Comparison of ENCODE assay signal across 10 mouse cellular contexts in the genomic region with DNA sequence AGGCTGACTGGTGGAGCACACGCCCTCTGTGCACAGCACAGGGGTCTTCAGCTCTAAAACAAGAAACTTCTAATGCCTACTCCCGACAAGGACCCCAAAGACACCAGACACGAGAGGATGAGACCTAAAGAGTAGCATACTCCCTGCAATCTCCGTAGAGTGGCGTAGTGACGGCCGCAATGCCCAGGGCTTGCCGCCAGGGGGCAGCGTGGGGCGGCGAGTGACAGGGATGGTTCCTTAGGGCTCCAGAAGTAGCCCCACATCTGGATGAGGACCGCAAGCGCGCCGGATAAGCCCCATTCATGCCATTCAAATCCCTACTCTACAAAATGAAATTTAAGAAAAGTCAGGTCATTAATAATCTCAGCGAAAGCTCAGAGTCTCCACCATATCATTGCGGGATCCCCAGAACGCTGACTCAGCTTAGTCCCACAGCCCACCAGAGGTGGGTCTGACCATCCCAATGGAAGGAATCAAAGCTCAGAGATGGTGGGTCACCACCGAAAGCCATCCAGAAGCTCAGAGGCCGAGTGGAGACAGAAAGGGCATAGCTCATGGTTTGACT. TPM values are rescaled to one million over a fixed set of nuclear protein-coding genes. Genes with fewer than 3 reads are reported as not detected.
DNase-seq lines count a peak whose midpoint lies in the region; ATAC-seq and TF ChIP-seq lines count a peak whose summit lies in the region.
"Had no signal": no experiment of that assay in that cellular context is flagged by ENCODE, and none has a peak within 500 bp of the region (broad histone marks: within the 10 kb centered on the region; RNA-seq: fewer than 3 reads in every experiment).

No protein-coding gene starts in this region.

- no peak for ATAC-seq in forebrain, embryonic 14.5 days
- no peak for ATAC-seq in liver, embryonic 12.5 days

- TF ChIP-seq EP300 in MEL (IDR thresholded peaks at IDR 0.05; ENCODE audit: low read depth in 1 of 2, low read length in 2 of 2): no peak

- TF ChIP-seq CTCF in liver, adult 2 months (IDR thresholded peaks at IDR 0.05; ENCODE audit: low read depth, low read length): peak; percentile 88
- peak; percentile 74 to 94 (median 76) for TF ChIP-seq CTCF in MEL (IDR thresholded peaks at IDR 0.05 in 2 of 3, conservative IDR thresholded peaks at IDR 0.05 in 1 of 3; ENCODE audit: control insufficient read depth in 1 of 3, insufficient read depth in 1 of 3, low read depth in 2 of 3, low read length in 3 of 3, poor library complexity in 1 of 3, severe bottlenecking in 1 of 3)

- H3K9ac ChIP-seq in forebrain, embryonic 14.5 days (ENCODE audit: low read length): no peak overlapping the region
- no peak overlapping the region for H3K9ac ChIP-seq in liver, adult 2 months (ENCODE audit: low read depth, low read length)
- H3K9ac ChIP-seq in liver, embryonic 12.5 days: no peak overlapping the region
- H3K9ac ChIP-seq in MEL (ENCODE audit: control insufficient read depth, low read depth, low read length, poor library complexity, severe bottlenecking): no peak overlapping the region
- H3K9ac ChIP-seq: midbrain, embryonic 12.5 days had no signal

- no peaks in the 10 kb centered on the region for H3K36me3 ChIP-seq in forebrain, embryonic 10.5 days (replicated peaks)
- H3K36me3 ChIP-seq in forebrain, embryonic 14.5 days (ENCODE audit: control insufficient read depth, insufficient read depth, low read length): no peaks in the 10 kb centered on the region
- no peaks in the 10 kb centered on the region for H3K36me3 ChIP-seq in liver, adult 2 months (ENCODE audit: control insufficient read depth, insufficient read depth, low read length)
- no peaks in the 10 kb centered on the region for H3K36me3 ChIP-seq in liver, embryonic 12.5 days
- peaks cover 0 to 3% of the 10 kb centered on the region in 2 experiments; a peak in 2 of 4 replicates for H3K36me3 ChIP-seq in MEL (ENCODE audit: control insufficient read depth in 1 of 2, insufficient read depth in 2 of 2, low read length in 2 of 2)
- no peaks in the 10 kb centered on the region for H3K36me3 ChIP-seq in heart, embryonic 10.5 days
- H3K36me3 ChIP-seq: midbrain, embryonic 12.5 days had no signal

- TF ChIP-seq POLR2A in liver, adult 2 months (IDR thresholded peaks at IDR 0.05; ENCODE audit: extremely low read depth, insufficient read depth, low read length): no peak
- TF ChIP-seq POLR2A in MEL (IDR thresholded peaks at IDR 0.05; ENCODE audit: control insufficient read depth in 1 of 2, insufficient read depth in 1 of 2, low read depth in 1 of 2, low read length in 2 of 2, poor library complexity in 1 of 2): no peak

- no peak overlapping the region for H3K4me3 ChIP-seq in forebrain, embryonic 10.5 days
- no peak overlapping the region for H3K4me3 ChIP-seq in forebrain, embryonic 14.5 days (ENCODE audit: low read depth, low read length)
- H3K4me3 ChIP-seq in liver, adult 2 months (ENCODE audit: insufficient read depth, low read depth, low read length): no peak overlapping the region
- H3K4me3 ChIP-seq in liver, embryonic 12.5 days: no peak overlapping the region
- H3K4me3 ChIP-seq in MEL (ENCODE audit: control insufficient read depth in 1 of 2, insufficient read depth in 1 of 2, low read depth in 2 of 2, low read length in 2 of 2): no peak overlapping the region
- no peak overlapping the region for H3K4me3 ChIP-seq in heart, embryonic 10.5 days
- H3K4me3 ChIP-seq: midbrain, embryonic 12.5 days had no signal

- WGBS in forebrain, embryonic 10.5 days: 36% methylated on average over 20 of the region's 20 CpGs
- WGBS in forebrain, embryonic 14.5 days: 36% methylated on average over 20 of the region's 20 CpGs
- 35% methylated on average over 20 of the region's 20 CpGs for WGBS in liver, adult 2 months
- 29% methylated on average over 20 of the region's 20 CpGs for WGBS in liver, embryonic 12.5 days (ENCODE audit: insufficient replicate concordance)
- WGBS in heart, embryonic 10.5 days: 36% methylated on average over 20 of the region's 20 CpGs

- H3K27ac ChIP-seq in forebrain, embryonic 10.5 days: no peak overlapping the region
- no peak overlapping the region for H3K27ac ChIP-seq in forebrain, embryonic 14.5 days (ENCODE audit: low read depth, low read length)
- no peak overlapping the region for H3K27ac ChIP-seq in liver, adult 2 months (replicated peaks; ENCODE audit: insufficient read depth, low read depth, low read length)
- no peak overlapping the region for H3K27ac ChIP-seq in liver, embryonic 12.5 days
- H3K27ac ChIP-seq in MEL (ENCODE audit: control insufficient read depth, low read depth, low read length): no peak overlapping the region
- no peak overlapping the region for H3K27ac ChIP-seq in heart, embryonic 10.5 days

- H3K79me2 ChIP-seq in liver, adult 2 months (ENCODE audit: control insufficient read depth, insufficient read depth, low read length): no peaks in the 10 kb centered on the region
- no peaks in the 10 kb centered on the region for H3K79me2 ChIP-seq in MEL (ENCODE audit: control insufficient read depth, insufficient read depth, low read length, poor library complexity)

- peaks cover 28% of the 10 kb centered on the region for H3K4me1 ChIP-seq in forebrain, embryonic 10.5 days
- peaks cover 20% of the 10 kb centered on the region for H3K4me1 ChIP-seq in forebrain, embryonic 14.5 days (ENCODE audit: control insufficient read depth, insufficient read depth, low read length)
- H3K4me1 ChIP-seq in liver, adult 2 months (ENCODE audit: control insufficient read depth, insufficient read depth, low read length): no peaks in the 10 kb centered on the region
- peaks cover 6% of the 10 kb centered on the region; the same call in 1 of the 2 replicates for H3K4me1 ChIP-seq in liver, embryonic 12.5 days
- H3K4me1 ChIP-seq in MEL (ENCODE audit: control insufficient read depth in 1 of 2, insufficient read depth in 2 of 2, low read length in 2 of 2): peaks cover 0 to 5% of the 10 kb centered on the region in 2 experiments; a peak in 1 of 4 replicates
- peaks cover 7% of the 10 kb centered on the region; the same call in 1 of the 2 replicates for H3K4me1 ChIP-seq in heart, embryonic 10.5 days

- peak; percentile 63 for DNase-seq in forebrain, embryonic 10.5 days (ENCODE audit: extremely low spot score, low spot score)
- DNase-seq in forebrain, embryonic 14.5 days (ENCODE audit: low spot score): no peak
- peak; percentile 5 for DNase-seq in liver, adult 2 months (ENCODE audit: extremely low read depth, low read depth, low spot score)
- peak; percentile 44 for DNase-seq in MEL (ENCODE audit: low read depth, low spot score)
- DNase-seq in embryo, embryonic 10 days (ENCODE audit: low spot score): peak; percentile 70
- DNase-seq in mesoderm, embryonic 11.5 days (ENCODE audit: low read depth, low spot score): peak; percentile 53
- no peak for DNase-seq in heart, embryonic 10.5 days (ENCODE audit: low spot score)

- peaks cover 62% of the 10 kb centered on the region for H3K27me3 ChIP-seq in forebrain, embryonic 10.5 days (ENCODE audit: poor library complexity, severe bottlenecking)
- no peaks in the 10 kb centered on the region for H3K27me3 ChIP-seq in forebrain, embryonic 14.5 days (replicated peaks; ENCODE audit: control insufficient read depth, insufficient read depth, low read length)
- H3K27me3 ChIP-seq in liver, adult 2 months (ENCODE audit: control insufficient read depth, insufficient read depth, low read length): no peaks in the 10 kb centered on the region
- peaks cover 49% of the 10 kb centered on the region for H3K27me3 ChIP-seq in liver, embryonic 12.5 days (replicated peaks)
- H3K27me3 ChIP-seq in MEL (ENCODE audit: control insufficient read depth in 1 of 2, insufficient read depth in 2 of 2, low read length in 2 of 2): no peaks in the 10 kb centered on the region
- H3K27me3 ChIP-seq in heart, embryonic 10.5 days (ENCODE audit: insufficient read depth, poor library complexity, severe bottlenecking): peaks cover 77% of the 10 kb centered on the region

- TF ChIP-seq RAD21 in MEL (IDR thresholded peaks at IDR 0.05; ENCODE audit: low read depth, low read length): peak; percentile 27

- H3K4me2 ChIP-seq in forebrain, embryonic 14.5 days (ENCODE audit: low read length): no peak overlapping the region
- H3K4me2 ChIP-seq in liver, embryonic 12.5 days: no peak overlapping the region
- H3K4me2 ChIP-seq: midbrain, embryonic 12.5 days had no signal

- no peaks in the 10 kb centered on the region for H3K9me3 ChIP-seq in forebrain, embryonic 10.5 days
- no peaks in the 10 kb centered on the region for H3K9me3 ChIP-seq in forebrain, embryonic 14.5 days (replicated peaks; ENCODE audit: control insufficient read depth, low read length)
- no peaks in the 10 kb centered on the region for H3K9me3 ChIP-seq in liver, embryonic 12.5 days (replicated peaks)
- H3K9me3 ChIP-seq in MEL (replicated peaks; ENCODE audit: insufficient read depth, low read length): no peaks in the 10 kb centered on the region
- no peaks in the 10 kb centered on the region for H3K9me3 ChIP-seq in heart, embryonic 10.5 days
- H3K9me3 ChIP-seq: midbrain, embryonic 12.5 days had no signal

TF ChIP-seq in MEL, 35 proteins besides CTCF, POLR2A, EP300 and RAD21 (continues in another document):
- TF ChIP-seq MAFK (IDR thresholded peaks at IDR 0.05; ENCODE audit: borderline replicate concordance, low read depth, low read length) (peak; percentile 76; the same call in 1 of the 2 replicates), SMC3 (IDR thresholded peaks at IDR 0.05; ENCODE audit: low read depth, low read length) (peak; percentile 52)

RNA-seq across cellular contexts. Expression of a gene that starts 16.4 kb away (rescaled TPM):
- not detected in 2 replicates for polyA plus RNA-seq in forebrain, embryonic 10.5 days (2016; fragmentation: Nextera tagmentation; extraction: Ambion mirVana)
- not detected in 2 replicates for polyA plus RNA-seq in forebrain, embryonic 14.5 days (2014; fragmentation: Nextera tagmentation; extraction: Ambion mirVana)
- not detected in 2 replicates for total RNA-seq in liver, adult 2 months (2014; rRNA removed)
- not detected in 2 replicates for polyA plus RNA-seq in liver, adult 2 months (2012; rRNA removed)
- polyA plus RNA-seq in liver, embryonic 12.5 days (2016; fragmentation: Nextera tagmentation; extraction: Ambion mirVana): not detected in 2 replicates
- not detected in 2 replicates for total RNA-seq in MEL (2012; rRNA removed)
- not detected for polyA plus RNA-seq in MEL (2012; ENCODE audit: insufficient read depth in 1 of 2, insufficient read length in 2 of 2, low read depth in 1 of 2, low replicate concordance in 2 of 2, missing spikeins in 1 of 2)
- polyA plus RNA-seq in heart, embryonic 10.5 days (2016; fragmentation: Nextera tagmentation; extraction: Ambion mirVana): not detected in 2 replicates
- total RNA-seq: hematopoietic stem cell, adult 5-6 weeks had no signal
- polyA plus RNA-seq: midbrain, embryonic 12.5 days had no signal

RNA-seq across cellular contexts. Expression of a gene that starts 51.2 kb away (rescaled TPM):
- 115 and 127 TPM in 2 replicates for polyA plus RNA-seq in forebrain, embryonic 10.5 days (2016; fragmentation: Nextera tagmentation; extraction: Ambion mirVana)
- polyA plus RNA-seq in forebrain, embryonic 14.5 days (2014; fragmentation: Nextera tagmentation; extraction: Ambion mirVana): 19.2 and 22.1 TPM in 2 replicates
- total RNA-seq in liver, adult 2 months (2014; rRNA removed): 3.9 and 4.9 TPM in 2 replicates
- 2.9 and 4.1 TPM in 2 replicates for polyA plus RNA-seq in liver, adult 2 months (2012; rRNA removed)
- polyA plus RNA-seq in liver, embryonic 12.5 days (2016; fragmentation: Nextera tagmentation; extraction: Ambion mirVana): 8.6 TPM in 2 replicates
- total RNA-seq in MEL (2012; rRNA removed): 11.8 and 13.1 TPM in 2 replicates
- polyA plus RNA-seq in MEL (2012; ENCODE audit: insufficient read depth in 1 of 2, insufficient read length in 2 of 2, low read depth in 1 of 2, low replicate concordance in 2 of 2, missing spikeins in 1 of 2): 10 to 100 TPM in 1 of 2 experiments, not detected in 1; 13.3 TPM
- polyA plus RNA-seq in heart, embryonic 10.5 days (2016; fragmentation: Nextera tagmentation; extraction: Ambion mirVana): 37.4 and 56.0 TPM in 2 replicates

Comparison
In these comparisons a context has a peak if more than half of its experiments do, and no peak if none do; other contexts are left out.
1. DNase-seq: peak in forebrain, embryonic 10.5 days (single experiment), liver, adult 2 months (single experiment), MEL (single experiment), embryo, embryonic 10 days (single experiment) and mesoderm, embryonic 11.5 days (single experiment); none in forebrain, embryonic 14.5 days (single experiment) and heart, embryonic 10.5 days (single experiment).